Mouse (Mus musculus) neutrophil, adult 5-6 weeks (primary cell): Measurements from ENCODE around the gene Nudt12. TPM values are rescaled to one million over a fixed set of nuclear protein-coding genes. Genes with fewer than 3 reads are reported as not detected.

Experiments
- ATAC-seq: fragments of 151-379, 151-347 bp; 2 replicates; pipeline ENCODE4 v1.8.0; 2017; ENCODE audit warnings: mild to moderate bottlenecking, moderate TSS enrichment; ENCODE audit not compliant: insufficient number of reproducible peaks, poor library complexity, low FRiP score, severe bottlenecking; ENCODE audit errors: extremely low read depth
- total RNA-seq: library from RNA; stranded (forward); fragments of 200-1000 nt; gene quantifications from 2 replicates; pipeline ENCODE4 v1.2.3, GENCODE M21; 2017

The Nudt12 gene
- not detected in 2 replicates for total RNA-seq

DNA sequence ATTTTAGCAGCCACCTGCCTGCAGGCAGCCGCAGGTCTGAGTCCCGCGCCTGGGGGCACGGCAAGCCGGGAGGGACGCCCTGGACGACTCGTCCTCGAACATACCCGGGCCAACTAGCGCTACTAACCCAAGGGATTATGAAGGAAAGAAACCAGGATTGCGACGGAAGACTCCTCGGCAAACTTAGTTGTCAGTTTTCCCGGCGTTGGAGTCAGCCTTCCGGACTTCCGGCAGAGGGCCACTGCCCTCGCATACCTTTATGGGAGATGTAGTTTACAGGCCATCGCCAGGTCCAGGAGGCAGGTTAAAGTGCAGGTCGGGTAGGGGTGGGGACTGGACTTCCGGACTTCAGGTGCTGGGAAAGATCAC is at the start of gene Nudt12:
TSS of gene Nudt12 (minus strand) at position 282 of the 369 bp plus-strand sequence.
- no peak for ATAC-seq

GRCm38 (mm10) chr17:59053306-59053705 is 40.1 kb upstream of the Nudt12 start:
- no peak for ATAC-seq

GRCm38 (mm10) chr17:59039754-59040153 is 26.6 kb upstream of the Nudt12 start:
- ATAC-seq = no peak

GRCm38 (mm10) chr17:59033445-59033844 is 20.3 kb upstream of the Nudt12 start:
- ATAC-seq = no peak

GRCm38 (mm10) chr17:59026336-59026735 is 13.2 kb upstream of the Nudt12 start:
- no peak for ATAC-seq

DNA sequence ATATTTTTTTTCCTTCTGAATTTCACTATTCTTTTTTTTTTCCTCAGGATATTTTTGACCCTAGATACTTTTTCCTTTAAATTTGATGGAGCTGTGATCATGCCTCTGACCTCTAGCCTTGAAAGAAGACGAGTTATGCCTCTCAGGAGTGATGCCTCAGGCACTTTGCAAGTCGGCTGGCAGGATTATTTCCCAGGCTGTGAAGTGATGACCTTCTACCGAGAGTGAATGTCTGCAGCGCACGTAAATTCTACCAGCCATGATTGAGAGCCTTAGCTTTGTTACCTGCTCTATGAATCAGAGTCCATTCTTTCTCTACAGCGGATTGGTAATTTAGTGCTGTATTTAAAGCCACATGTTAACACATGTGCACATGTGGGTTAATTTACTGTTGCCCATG is 11.3 kb upstream of the Nudt12 start:
- ATAC-seq = no peak

GRCm38 (mm10) chr17:59023971-59024370 is 10.8 kb upstream of the Nudt12 start:
- no peak for ATAC-seq

DNA sequence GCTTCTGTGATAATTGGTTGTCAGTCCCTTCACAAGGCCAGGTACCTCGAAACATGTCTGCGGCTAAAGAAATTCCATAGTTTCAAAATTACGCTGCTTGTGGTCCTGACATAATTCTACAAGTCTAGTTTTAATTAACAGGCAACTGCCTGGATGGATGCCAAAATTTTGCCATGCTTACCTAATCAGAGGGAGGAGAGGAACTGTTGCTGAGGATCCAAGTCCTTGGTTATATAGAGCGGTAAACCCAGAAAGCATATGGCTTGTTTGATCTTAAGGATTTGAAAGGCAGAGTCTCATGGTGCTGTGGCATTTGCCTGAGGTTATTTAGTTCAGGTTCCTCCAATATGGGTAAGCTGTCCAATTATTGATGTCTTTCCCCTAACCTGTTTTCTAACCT is 5.5 kb upstream of the Nudt12 start:
- ATAC-seq = no peak

DNA sequence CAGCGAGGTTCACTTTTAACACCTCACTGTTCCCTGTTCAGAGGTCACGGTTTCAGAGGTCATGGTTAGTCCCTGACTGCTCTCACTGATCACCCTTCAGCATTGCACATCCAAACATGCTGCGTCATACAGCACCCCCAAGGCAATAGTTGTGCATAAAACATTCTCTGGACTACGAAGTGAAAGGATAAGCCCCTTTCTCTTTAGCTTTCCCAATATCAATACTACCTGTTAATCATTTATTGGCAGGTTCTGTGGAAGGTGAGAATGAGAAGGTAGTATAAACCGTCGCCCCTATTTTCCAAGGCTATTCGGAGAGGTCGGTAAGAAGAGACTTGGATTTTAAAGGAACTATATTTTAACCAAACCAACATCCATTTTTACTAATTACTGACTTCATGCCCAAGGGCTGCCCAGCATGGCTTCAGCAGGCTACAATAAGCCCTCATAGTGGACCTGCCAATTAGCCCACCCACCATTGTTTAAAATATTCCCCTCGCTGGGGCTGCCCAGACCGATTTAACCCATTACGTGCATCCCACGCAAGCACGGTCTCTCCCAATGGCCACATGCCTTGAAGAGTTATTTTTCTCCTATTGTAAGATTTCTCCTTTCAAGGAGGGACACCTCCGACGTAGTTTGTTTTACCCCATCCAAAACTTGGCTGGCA is 616 bp downstream of the Nudt12 start:
- ATAC-seq = no peak

- ATAC-seq = no peak
These were observed 1.4 kb downstream of the Nudt12 start for GRCm38 (mm10) chr17:59011546-59012307.

GRCm38 (mm10) chr17:58991275-58991674 is 21.9 kb downstream of the Nudt12 start, which contains the start of gene Pdzph1:
TSS of gene Pdzph1 (minus strand) at chr17:58991375.
- no peak for ATAC-seq

GRCm38 (mm10) chr17:58973237-58973636 is 39.9 kb downstream of the Nudt12 start:
- no peak for ATAC-seq

DNA sequence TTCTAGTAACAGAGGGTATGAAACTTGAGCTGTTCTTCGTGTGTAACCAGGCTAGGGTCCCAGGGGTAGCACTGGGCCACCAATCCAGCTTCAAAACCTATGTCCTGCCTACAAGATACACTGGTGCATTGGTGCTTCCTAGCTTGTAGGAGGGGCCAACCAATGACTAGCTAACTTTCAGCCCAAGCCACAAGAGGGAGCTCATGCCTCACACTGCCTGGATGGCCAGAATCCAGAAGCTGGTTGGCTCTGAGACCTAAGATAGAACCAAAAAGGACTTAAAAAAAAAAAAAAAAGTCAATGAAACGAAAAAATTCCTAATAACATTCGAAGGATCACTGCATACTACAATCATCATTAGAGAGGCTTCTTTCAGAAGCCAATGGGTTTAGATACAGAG is 53.3 kb downstream of the Nudt12 start:
- no peak for ATAC-seq

DNA sequence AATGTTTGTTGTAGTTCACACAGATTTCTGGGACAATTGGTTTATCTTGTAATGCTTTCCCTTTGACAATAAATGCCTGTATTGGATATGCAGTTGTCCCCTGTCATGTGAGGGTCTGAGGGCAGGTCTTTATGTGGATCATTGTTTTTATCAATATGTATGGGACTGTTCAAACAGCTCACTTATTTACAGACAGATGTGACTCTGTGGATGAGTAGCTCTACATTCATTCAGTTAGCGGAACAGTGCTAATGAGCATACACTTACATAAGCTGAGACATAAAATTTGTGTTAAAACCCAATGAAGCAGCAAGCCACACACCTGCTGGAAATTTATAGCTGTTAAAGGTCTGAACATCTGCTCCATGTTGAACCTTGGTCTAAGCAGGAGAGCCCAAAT is 56.1 kb downstream of the Nudt12 start:
- no peak for ATAC-seq

Other genes starting within 250 kb of the Nudt12 start
- not detected in 2 replicates for gene Pdzph1, start 22.0 kb downstream of the Nudt12 start, total RNA-seq